Mouse (Mus musculus): ENCODE measurements around the gene Tmx2. TPM values are rescaled to one million over a fixed set of nuclear protein-coding genes. Genes with fewer than 3 reads are reported as not detected.
"Not testable (repeated sequence)": the region's sequence is repeated elsewhere in the genome, so short reads cannot be mapped to it uniquely, and the experiment has no call there.

Tmx2 gene
- polyA plus RNA-seq, 1 experiment from 2014 or later, result 186 TPM

DNA sequence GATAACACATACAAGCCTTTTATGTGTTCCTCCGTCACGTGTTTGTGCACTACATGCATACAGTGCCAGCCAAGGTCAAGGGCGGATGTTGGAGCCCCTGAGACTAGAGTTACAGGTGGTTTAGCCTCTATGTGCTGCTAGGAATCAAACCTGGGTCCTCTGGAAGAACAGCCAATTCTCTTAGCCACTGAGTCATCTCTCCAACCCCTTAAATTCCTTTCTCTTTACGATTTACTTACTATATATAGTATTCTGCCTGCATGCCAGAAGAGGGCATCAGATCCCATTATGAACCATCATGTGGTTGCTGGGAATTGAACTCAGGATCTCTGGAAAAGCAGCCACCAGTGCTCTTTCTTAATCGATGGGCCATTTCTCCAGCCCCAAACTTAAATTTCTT is 7.4 kb downstream of the Tmx2 start:
- 0 out of 2 replicates have a peak overlapping the region, but pooled peaks have one; percentile 99 for H3K27ac ChIP-seq (replicated peaks)
- 74% methylated on average over 4 of the region's 5 CpGs for WGBS

DNA sequence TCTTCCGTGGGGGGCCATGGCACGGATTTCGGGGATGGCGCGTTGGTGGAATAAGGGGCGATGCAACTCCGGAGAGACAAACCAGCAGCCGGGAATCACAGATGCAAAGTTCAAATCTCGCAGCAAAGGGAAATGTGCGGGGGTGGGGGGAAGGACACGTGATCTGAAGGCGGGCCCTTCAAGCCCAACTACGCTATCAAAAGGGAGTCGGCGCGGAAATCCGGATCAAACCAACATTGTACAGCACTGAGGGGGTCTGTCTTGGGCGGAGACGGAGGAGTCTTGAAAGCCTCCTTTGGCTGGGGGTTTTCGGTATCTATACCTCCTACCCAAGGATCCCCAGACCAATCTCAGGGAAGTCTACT is 8.4 kb downstream of the Tmx2 start, which contains the start of gene Selenoh:
Gene Selenoh (minus strand): TSS at position 202 of the 365 bp plus-strand sequence.
- no peaks in the 10 kb centered on the region for H3K9me3 ChIP-seq (replicated peaks)
- H3K36me3 ChIP-seq, result peaks cover 61% of the 10 kb centered on the region
- H3K4me1 ChIP-seq, result peaks cover 19% of the 10 kb centered on the region
- peak within 1 kb of the TSS; percentile 99 for H3K27ac ChIP-seq (replicated peaks)
- peak within 1 kb of the TSS; percentile 88 for H3K4me3 ChIP-seq
- WGBS, result 0% methylated on average over 20 of the region's 20 CpGs
- no peaks in the 10 kb centered on the region for H3K27me3 ChIP-seq (ENCODE audit: low read depth, poor library complexity, severe bottlenecking)
- DNase-seq (ENCODE audit: low spot score), result peak; percentile 94

More for the DNA sequence above, 7.4 kb downstream of the Tmx2 start:
- H3K4me3 ChIP-seq; H3K27me3 ChIP-seq (ENCODE audit: low read depth, poor library complexity, severe bottlenecking); DNase-seq (ENCODE audit: low spot score); H3K9me3 ChIP-seq (replicated peaks): not testable (repeated sequence)
- Histone ChIP-seq H3K36me3 (peaks cover 70% of the 10 kb centered on the region), H3K4me1 (peaks cover 22% of the 10 kb centered on the region)

DNA sequence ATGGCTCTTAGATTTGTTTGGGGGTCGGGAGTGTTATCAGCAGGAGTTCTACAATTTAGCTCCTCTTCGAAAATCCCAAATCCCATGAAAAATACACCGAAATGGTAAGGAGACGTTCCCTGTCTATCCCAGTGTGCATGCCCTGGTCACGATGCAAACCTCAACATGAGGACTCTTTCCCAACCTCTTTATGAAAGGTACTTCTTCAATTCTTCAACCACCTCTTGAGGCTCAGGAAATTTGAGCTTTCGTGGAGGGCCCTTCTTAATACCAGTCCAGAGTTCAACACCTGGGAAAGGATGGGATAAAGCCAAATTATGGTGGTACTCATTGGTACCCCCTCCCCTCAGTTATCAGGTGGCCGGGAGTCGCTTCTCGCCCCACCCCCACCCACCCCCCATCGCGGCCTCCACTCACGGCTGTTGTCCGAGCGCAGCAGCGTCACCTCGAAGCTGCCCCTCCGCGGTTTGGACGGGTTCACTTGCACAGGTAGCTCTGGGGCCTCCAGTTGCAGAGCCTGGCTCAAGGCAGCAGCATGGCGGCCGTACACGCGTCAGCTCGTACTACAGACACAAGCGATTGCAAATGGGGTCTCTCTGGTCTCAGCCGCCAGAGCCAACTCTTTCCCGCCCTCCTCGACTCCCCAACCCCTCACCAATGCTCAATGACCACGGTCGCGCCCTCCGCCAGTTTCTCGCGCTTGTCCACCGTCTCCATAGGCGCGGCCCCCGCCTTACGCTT is 8.9 kb downstream of the Tmx2 start:
- Histone ChIP-seq H3K9me3 (replicated peaks) (no peaks in the 10 kb centered on the region), H3K4me3 (peak overlapping the region; percentile 88), H3K36me3 (peaks cover 56% of the 10 kb centered on the region), H3K27me3 (ENCODE audit: low read depth, poor library complexity, severe bottlenecking) (no peaks in the 10 kb centered on the region), H3K27ac (replicated peaks) (peak overlapping the region; percentile 99), H3K4me1 (peaks cover 19% of the 10 kb centered on the region)
- 3% methylated on average over 39 of the region's 39 CpGs for WGBS
- no peak for DNase-seq (ENCODE audit: low spot score)

GRCm38 (mm10) chr2:84666081-84666480 is 12.9 kb downstream of the Tmx2 start:
- peaks cover 17% of the 10 kb centered on the region for H3K4me1 ChIP-seq
- H3K27me3 ChIP-seq (ENCODE audit: low read depth, poor library complexity, severe bottlenecking), result no peaks in the 10 kb centered on the region
- no peak overlapping the region for H3K4me3 ChIP-seq
- no peak for DNase-seq (ENCODE audit: low spot score)
- 65% methylated on average over 12 of the region's 12 CpGs for WGBS
- peaks cover 28% of the 10 kb centered on the region for H3K36me3 ChIP-seq
- H3K9me3 ChIP-seq (replicated peaks), result no peaks in the 10 kb centered on the region
- H3K27ac ChIP-seq (replicated peaks), result no peak overlapping the region

- Histone ChIP-seq H3K9me3 (replicated peaks) (no peaks in the 10 kb centered on the region), H3K4me3 (no peak overlapping the region), H3K4me1 (no peaks in the 10 kb centered on the region), H3K27me3 (ENCODE audit: low read depth, poor library complexity, severe bottlenecking) (no peaks in the 10 kb centered on the region), H3K36me3 (peaks cover 12% of the 10 kb centered on the region), H3K27ac (replicated peaks) (no peak overlapping the region)
- 37% methylated on average over 2 of the region's 2 CpGs for WGBS
- DNase-seq (ENCODE audit: low spot score), result peak; percentile 36
Observed at GRCm38 (mm10) chr2:84662866-84663265, 16.1 kb downstream of the Tmx2 start.

DNA sequence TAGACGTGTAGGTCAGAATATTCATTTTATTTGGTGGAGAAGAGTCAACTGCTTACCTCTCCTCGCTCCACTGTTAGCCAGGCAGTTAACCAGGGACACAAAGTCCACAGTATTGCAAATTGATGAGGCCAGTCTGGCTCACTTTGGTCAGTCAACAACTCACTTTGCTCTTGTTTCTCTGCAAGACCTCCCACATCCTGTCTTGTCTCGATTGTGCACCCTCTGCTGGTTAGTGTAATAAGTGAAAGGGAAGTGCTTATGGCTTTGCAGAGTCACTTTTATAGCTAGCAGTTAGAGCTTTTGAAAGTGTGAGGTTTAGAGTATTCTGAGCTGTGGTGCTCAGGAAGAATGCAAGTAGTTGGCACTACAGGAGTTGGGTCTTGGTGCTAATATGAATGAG is 18.7 kb downstream of the Tmx2 start:
- H3K4me1 ChIP-seq, result no peaks in the 10 kb centered on the region

GRCm38 (mm10) chr2:84658806-84659205 is 20.1 kb downstream of the Tmx2 start, which contains the start of gene Btbd18:
TSS of gene Btbd18 (plus strand) at chr2:84659079.
- H3K27me3 ChIP-seq (ENCODE audit: low read depth, poor library complexity, severe bottlenecking), result no peaks in the 10 kb centered on the region
- WGBS, result 92% methylated on average over 32 of the region's 32 CpGs
- H3K9me3 ChIP-seq (replicated peaks), result no peaks in the 10 kb centered on the region
- no peak for DNase-seq (ENCODE audit: low spot score)
- H3K36me3 ChIP-seq, result no peaks in the 10 kb centered on the region
- H3K4me3 ChIP-seq, result no peak within 1 kb of the TSS
- no peak within 1 kb of the TSS for H3K27ac ChIP-seq (replicated peaks)
- no peaks in the 10 kb centered on the region for H3K4me1 ChIP-seq

More for the DNA sequence above, 18.7 kb downstream of the Tmx2 start:
- H3K36me3 ChIP-seq, result no peaks in the 10 kb centered on the region
- H3K27me3 ChIP-seq (ENCODE audit: low read depth, poor library complexity, severe bottlenecking), result no peaks in the 10 kb centered on the region
- no peaks in the 10 kb centered on the region for H3K9me3 ChIP-seq (replicated peaks)
- no peak overlapping the region for H3K27ac ChIP-seq (replicated peaks)
- H3K4me3 ChIP-seq, result no peak overlapping the region
- DNase-seq (ENCODE audit: low spot score), result no peak
- WGBS, result 73% methylated on average over 3 of the region's 3 CpGs

- 74% methylated on average over 1 of the region's 1 CpGs for WGBS
- H3K4me3 ChIP-seq, result no peak overlapping the region
Observed at GRCm38 (mm10) chr2:84655864-84656263, 23.1 kb downstream of the Tmx2 start.

GRCm38 (mm10) chr2:84653354-84653753 is 25.6 kb downstream of the Tmx2 start:
- Histone ChIP-seq H3K4me1 (peaks cover 13% of the 10 kb centered on the region), H3K27ac (replicated peaks) (no peak overlapping the region), H3K36me3 (no peaks in the 10 kb centered on the region), H3K27me3 (ENCODE audit: low read depth, poor library complexity, severe bottlenecking) (no peaks in the 10 kb centered on the region), H3K4me3 (no peak overlapping the region), H3K9me3 (replicated peaks) (no peaks in the 10 kb centered on the region)
- no peak for DNase-seq (ENCODE audit: low spot score)

More at GRCm38 (mm10) chr2:84655864-84656263, 23.1 kb downstream of the Tmx2 start:
- DNase-seq (ENCODE audit: low spot score), result no peak
- H3K36me3 ChIP-seq, result no peaks in the 10 kb centered on the region
- no peaks in the 10 kb centered on the region for H3K4me1 ChIP-seq
- no peaks in the 10 kb centered on the region for H3K27me3 ChIP-seq (ENCODE audit: low read depth, poor library complexity, severe bottlenecking)
- H3K9me3 ChIP-seq (replicated peaks), result no peaks in the 10 kb centered on the region
- no peak overlapping the region for H3K27ac ChIP-seq (replicated peaks)

DNA sequence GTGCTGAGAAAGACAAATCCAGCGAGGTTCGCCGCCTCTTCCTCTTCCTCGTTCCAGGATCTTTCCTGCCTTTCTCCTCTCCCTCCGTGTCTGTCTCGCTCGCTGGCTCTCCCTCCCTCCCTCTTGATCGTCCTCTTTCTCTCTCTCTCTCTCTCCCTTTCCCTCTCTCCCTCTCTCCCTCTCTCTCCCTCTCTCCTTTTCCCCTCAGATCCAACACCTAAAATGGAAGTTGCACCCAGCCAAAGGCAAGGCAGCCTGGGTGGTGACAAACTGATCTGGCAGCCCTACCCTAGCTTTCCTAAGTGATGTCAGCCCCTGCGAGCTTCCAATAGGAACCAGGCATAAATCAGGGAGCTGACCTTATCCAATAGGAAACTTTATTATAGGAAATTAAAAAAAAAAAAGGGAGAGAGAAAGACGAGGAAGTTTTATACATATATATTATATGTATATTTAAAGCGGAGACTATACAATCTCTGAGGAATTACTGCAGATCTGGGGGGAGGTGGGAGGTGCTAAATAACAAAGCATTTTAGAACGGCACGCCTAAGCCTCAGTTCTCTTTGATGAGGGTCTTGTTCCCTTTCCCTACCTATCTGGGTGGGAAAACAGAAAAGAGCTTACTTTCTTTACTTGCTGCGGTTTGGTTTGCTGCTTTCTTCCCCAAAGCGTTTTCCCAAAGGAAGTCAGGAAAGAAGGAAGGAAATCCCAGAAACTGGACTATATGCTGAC is 28.3 kb downstream of the Tmx2 start, which contains the start of gene Ctnnd1:
Gene Ctnnd1 (minus strand): TSS at position 302 of the 732 bp plus-strand sequence.
- 0% methylated on average over 15 of the region's 15 CpGs for WGBS
- Histone ChIP-seq H3K9me3 (replicated peaks) (no peaks in the 10 kb centered on the region), H3K36me3 (peaks cover 12% of the 10 kb centered on the region), H3K27me3 (ENCODE audit: low read depth, poor library complexity, severe bottlenecking) (no peaks in the 10 kb centered on the region), H3K4me3 (peak within 1 kb of the TSS; percentile 77), H3K4me1 (peaks cover 19% of the 10 kb centered on the region), H3K27ac (replicated peaks) (peak within 1 kb of the TSS; percentile 95)
- peak; percentile 85 for DNase-seq (ENCODE audit: low spot score)

DNA sequence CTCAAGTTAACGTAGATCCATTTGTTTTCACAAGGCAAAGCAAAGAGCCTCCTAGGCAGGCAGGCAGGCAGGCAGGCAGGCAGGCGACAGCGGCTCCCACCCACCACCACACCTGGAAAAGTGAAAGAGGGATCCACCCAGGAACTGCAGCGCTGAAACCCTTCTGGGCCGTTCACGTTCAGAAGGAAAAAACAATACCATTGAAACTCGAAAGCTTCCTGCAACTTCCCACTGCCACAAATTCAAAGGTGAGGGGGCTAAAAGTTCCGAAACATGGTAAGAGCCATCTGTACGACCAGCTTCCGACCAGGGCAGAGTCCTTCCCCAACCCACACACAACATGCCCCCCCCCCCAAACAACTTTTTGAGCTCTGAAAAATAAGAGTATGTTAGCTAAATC is 29.3 kb downstream of the Tmx2 start:
- H3K27me3 ChIP-seq (ENCODE audit: low read depth, poor library complexity, severe bottlenecking), result no peaks in the 10 kb centered on the region
- peak; percentile 36 for DNase-seq (ENCODE audit: low spot score)
- under 1% methylated on average over 10 of the region's 10 CpGs for WGBS
- peak overlapping the region; percentile 77 for H3K4me3 ChIP-seq
- H3K27ac ChIP-seq (replicated peaks), result peak overlapping the region; percentile 95
- H3K4me1 ChIP-seq, result peaks cover 19% of the 10 kb centered on the region
- peaks cover 12% of the 10 kb centered on the region for H3K36me3 ChIP-seq
- H3K9me3 ChIP-seq (replicated peaks), result no peaks in the 10 kb centered on the region

DNA sequence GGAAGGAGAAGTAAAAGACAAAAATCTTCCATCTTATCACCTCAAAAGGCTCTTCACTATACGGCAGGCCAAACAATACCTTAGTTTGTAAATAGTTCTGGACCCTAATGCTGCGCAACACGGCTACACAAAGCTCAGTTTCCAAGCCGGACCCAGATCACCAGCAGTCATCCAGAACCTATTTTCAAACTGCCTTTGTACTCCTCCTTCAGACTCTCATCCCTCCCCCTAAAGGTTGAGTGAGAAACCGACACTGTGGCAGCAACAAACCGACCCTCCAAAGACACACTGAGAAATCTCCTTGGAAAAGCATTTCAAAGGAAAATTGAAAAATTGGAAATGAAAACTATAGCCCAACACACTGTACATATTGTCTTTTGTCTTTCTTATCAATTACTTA is 30.6 kb downstream of the Tmx2 start:
- peaks cover 12% of the 10 kb centered on the region for H3K36me3 ChIP-seq
- peak overlapping the region; percentile 77 for H3K4me3 ChIP-seq
- no peaks in the 10 kb centered on the region for H3K27me3 ChIP-seq (ENCODE audit: low read depth, poor library complexity, severe bottlenecking)
- peak overlapping the region; percentile 10; the same call in 1 of the 2 replicates for H3K27ac ChIP-seq (replicated peaks)
- H3K9me3 ChIP-seq (replicated peaks), result no peaks in the 10 kb centered on the region
- WGBS, result 45% methylated on average over 6 of the region's 6 CpGs
- peaks cover 19% of the 10 kb centered on the region for H3K4me1 ChIP-seq
- DNase-seq (ENCODE audit: low spot score), result no peak

Measured in midbrain, embryonic 10.5 days (tissue).